Mouse (Mus musculus): ENCODE data around the gene D430042O09Rik. TPM values are rescaled to one million over a fixed set of nuclear protein-coding genes. Genes with fewer than 3 reads are reported as not detected.
"Not testable (repeated sequence)": the region's sequence is repeated elsewhere in the genome, so short reads cannot be mapped to it uniquely, and the experiment has no call there.

The D430042O09Rik gene
- polyA plus RNA-seq, 1 experiment: 17.9 TPM

DNA sequence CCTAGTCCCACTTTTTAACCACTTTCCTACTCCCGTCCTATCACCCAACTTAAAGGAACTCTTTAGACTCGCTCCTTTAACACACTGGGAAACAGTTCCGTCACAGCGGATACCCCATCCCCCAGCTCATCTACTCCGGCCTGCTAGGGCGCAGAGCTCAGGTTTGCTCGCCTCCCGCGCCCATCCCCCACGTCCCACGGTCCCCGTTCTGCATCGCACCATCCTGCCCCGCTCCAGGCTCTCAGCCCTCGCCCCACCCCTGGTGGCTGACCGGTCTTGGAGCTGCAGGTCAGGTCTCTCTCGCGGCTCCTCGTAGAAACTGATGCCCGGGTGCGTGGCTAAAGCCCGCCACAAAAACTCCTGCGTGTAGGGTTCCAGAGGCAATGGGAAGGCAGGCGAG is 502 bp upstream of the D430042O09Rik start:
- Histone ChIP-seq H3K4me1 (ENCODE audit: control insufficient read depth, insufficient read depth, low read length) (peaks cover 9% of the 10 kb centered on the region), H3K4me3 (ENCODE audit: insufficient read depth, low read length) (peak overlapping the region; percentile 86), H3K27ac (ENCODE audit: insufficient read depth, low read length) (peak overlapping the region; percentile 22; the same call in 1 of the 2 replicates)
- TF ChIP-seq CTCF (IDR thresholded peaks at IDR 0.05; ENCODE audit: extremely low read depth, insufficient read depth, low read length): no peak
- TF ChIP-seq POLR2A (IDR thresholded peaks at IDR 0.05; ENCODE audit: extremely low read depth, insufficient read depth, low read length): no peak

DNA sequence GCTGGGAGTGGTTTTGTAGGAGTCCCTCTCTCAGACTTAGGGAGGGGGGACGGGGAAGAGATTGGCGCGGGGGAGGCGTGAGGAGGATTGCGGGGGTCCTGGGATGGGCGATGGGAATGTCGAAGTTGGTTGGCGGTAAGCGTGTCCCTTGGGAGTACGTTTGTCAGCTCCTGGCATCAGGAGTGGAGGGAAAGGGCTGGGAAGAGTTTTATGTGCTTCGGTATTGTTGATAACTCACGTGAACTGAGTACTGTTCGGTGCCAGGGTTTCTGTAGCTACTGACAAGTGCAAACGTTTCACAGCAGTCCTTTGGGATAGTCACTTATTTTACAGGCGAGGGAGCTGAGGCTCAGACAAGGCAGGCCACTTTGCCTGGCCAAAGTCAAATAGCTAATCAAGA is 412 bp downstream of the D430042O09Rik start:
- Histone ChIP-seq H3K4me3 (ENCODE audit: insufficient read depth, low read length) (peak overlapping the region; percentile 86), H3K27ac (ENCODE audit: insufficient read depth, low read length) (no peak overlapping the region), H3K4me1 (ENCODE audit: control insufficient read depth, insufficient read depth, low read length) (peaks cover 9% of the 10 kb centered on the region)
- TF ChIP-seq POLR2A (IDR thresholded peaks at IDR 0.05; ENCODE audit: extremely low read depth, insufficient read depth, low read length) (no peak), CTCF (IDR thresholded peaks at IDR 0.05; ENCODE audit: extremely low read depth, insufficient read depth, low read length) (no peak)

DNA sequence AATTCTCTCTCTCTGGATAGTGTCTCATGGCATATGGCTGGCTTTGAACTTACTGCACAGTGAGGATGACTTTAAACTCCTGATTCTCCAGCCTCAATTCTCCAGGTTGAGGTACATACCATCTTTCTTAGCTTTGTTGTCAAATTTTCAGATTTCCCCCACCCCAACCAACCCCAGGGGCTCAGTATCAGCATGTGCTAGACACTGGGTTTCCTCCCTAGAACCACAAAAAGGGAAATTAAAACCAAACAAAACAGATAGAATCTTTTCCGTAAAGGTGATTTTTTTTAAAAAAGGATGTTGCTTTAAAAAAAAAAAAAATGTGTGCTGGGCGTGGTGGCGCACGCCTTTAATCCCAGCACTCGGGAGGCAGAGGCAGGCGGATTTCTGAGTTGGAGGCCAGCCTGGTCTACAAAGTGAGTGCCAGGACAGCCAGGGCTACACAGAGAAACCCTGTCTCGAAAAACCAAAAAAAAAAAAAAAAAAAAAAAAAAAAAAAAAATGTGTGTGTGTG is 5.9 kb downstream of the D430042O09Rik start:
- H3K27ac ChIP-seq (ENCODE audit: insufficient read depth, low read length); H3K4me3 ChIP-seq (ENCODE audit: insufficient read depth, low read length); H3K4me1 ChIP-seq (ENCODE audit: control insufficient read depth, insufficient read depth, low read length): not testable (repeated sequence)

DNA sequence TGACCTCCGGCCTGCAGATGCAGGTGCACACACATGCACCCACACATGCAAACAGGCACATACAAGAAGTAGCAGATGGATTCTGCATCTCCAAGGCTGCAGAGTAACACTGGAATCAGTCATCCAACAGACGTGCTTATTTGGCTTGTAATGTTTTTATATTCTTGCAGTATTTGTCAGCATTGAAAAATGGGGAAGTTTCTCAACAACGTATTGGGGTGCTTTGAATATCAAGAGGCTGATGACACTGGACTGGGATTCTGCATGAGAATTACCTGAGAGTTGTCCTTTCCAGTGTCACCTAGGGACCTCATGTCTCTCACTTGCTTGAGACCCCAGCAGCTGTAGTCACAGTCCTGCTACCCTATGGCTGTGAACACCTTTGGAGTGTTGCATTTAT is 7.1 kb downstream of the D430042O09Rik start:
- no peak overlapping the region for H3K27ac ChIP-seq (ENCODE audit: insufficient read depth, low read length)
- no peak for TF ChIP-seq POLR2A (IDR thresholded peaks at IDR 0.05; ENCODE audit: extremely low read depth, insufficient read depth, low read length)
- no peak for TF ChIP-seq CTCF (IDR thresholded peaks at IDR 0.05; ENCODE audit: extremely low read depth, insufficient read depth, low read length)
- no peak overlapping the region for H3K4me3 ChIP-seq (ENCODE audit: insufficient read depth, low read length)
- no peaks in the 10 kb centered on the region for H3K4me1 ChIP-seq (ENCODE audit: control insufficient read depth, insufficient read depth, low read length)

DNA sequence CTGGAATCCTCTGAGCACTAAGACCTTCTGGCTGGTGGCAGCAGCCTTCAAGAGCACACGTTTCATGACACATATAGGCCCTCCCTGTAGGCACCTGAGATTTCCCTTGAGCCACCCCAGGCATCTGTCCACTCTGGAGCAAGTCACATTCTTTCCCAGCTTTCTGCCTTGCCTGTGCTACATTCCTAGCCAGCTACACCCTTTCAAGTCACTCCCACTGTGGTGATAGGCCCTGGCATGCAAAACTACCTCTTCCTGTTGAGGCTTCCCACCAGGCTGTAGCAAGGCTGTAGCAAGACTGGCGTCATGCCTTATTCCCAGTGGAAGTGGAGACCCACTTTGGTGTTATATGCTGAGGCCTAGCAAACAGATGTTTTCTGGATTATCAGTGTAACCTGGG is 9.0 kb downstream of the D430042O09Rik start:
- H3K4me3 ChIP-seq (ENCODE audit: insufficient read depth, low read length): no peak overlapping the region
- no peak overlapping the region for H3K27ac ChIP-seq (ENCODE audit: insufficient read depth, low read length)
- TF ChIP-seq CTCF (IDR thresholded peaks at IDR 0.05; ENCODE audit: extremely low read depth, insufficient read depth, low read length) (no peak), POLR2A (IDR thresholded peaks at IDR 0.05; ENCODE audit: extremely low read depth, insufficient read depth, low read length) (no peak)
- peaks cover 1% of the 10 kb centered on the region; the same call in 1 of the 2 replicates for H3K4me1 ChIP-seq (ENCODE audit: control insufficient read depth, insufficient read depth, low read length)

DNA sequence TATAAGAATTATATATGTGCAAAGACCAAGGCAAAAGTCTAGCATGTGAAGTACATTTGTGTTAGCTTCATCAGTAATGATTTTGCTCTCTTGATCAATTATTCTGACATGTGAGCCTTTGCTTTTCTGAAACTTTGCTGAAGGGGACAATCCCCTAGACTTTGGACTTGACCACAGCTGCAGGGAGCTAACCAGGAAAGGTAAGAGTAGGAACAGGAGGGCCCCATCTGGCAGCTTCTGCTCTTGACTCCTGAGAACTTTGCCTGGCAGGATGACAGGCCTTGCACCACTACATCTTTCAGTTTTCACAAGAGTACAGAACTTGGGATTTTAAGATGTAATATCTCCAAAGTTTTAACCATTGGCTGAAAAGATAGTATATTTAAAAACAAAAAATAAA is 9.9 kb downstream of the D430042O09Rik start:
- no peak overlapping the region for H3K4me3 ChIP-seq (ENCODE audit: insufficient read depth, low read length)
- TF ChIP-seq POLR2A (IDR thresholded peaks at IDR 0.05; ENCODE audit: extremely low read depth, insufficient read depth, low read length): no peak
- TF ChIP-seq CTCF (IDR thresholded peaks at IDR 0.05; ENCODE audit: extremely low read depth, insufficient read depth, low read length): no peak
- H3K27ac ChIP-seq (ENCODE audit: insufficient read depth, low read length): no peak overlapping the region
- H3K4me1 ChIP-seq (ENCODE audit: control insufficient read depth, insufficient read depth, low read length): peaks cover 1% of the 10 kb centered on the region; the same call in 1 of the 2 replicates

DNA sequence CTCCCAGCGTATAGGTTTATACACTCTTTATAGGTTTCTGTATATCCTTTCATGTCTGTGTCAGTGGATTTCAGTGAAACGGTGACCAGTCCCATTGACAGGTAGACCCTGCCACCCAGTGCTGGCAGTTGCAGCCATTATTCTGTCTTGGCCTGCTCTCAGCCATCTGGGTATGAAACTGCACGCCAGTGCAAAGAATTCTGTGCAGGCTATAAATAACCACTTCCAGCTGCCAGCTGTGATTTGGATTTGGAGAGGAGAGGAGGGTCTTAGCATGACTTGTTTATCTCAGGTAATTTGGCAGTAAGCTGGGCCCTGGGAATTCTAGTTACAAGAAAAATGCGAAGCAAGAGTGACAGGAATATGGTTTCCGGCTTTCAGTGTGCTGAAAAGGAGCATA is 12.7 kb downstream of the D430042O09Rik start:
- no peak overlapping the region for H3K27ac ChIP-seq (ENCODE audit: insufficient read depth, low read length)
- H3K4me1 ChIP-seq (ENCODE audit: control insufficient read depth, insufficient read depth, low read length): peaks cover 4% of the 10 kb centered on the region
- TF ChIP-seq CTCF (IDR thresholded peaks at IDR 0.05; ENCODE audit: extremely low read depth, insufficient read depth, low read length) (no peak), POLR2A (IDR thresholded peaks at IDR 0.05; ENCODE audit: extremely low read depth, insufficient read depth, low read length) (no peak)

DNA sequence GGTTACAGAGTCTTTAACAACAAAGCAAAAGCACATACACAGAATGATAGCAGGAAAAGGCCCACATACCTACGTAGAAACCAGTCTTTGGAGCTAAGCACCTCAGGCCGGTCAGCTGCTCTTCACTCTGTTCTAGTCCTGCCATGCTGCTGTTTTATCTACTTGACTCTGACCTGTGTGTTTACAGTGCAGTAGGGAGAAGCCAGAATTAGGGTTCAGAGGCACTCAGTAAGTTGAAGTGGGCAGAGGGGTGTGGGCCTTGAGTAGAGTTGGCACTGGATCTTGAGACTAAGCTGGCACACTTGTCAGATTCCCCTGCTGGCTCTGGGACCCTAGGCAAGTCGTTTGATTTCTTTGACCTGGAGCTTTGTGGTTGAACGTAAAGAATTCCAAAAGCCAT is 13.3 kb downstream of the D430042O09Rik start:
- Histone ChIP-seq H3K4me1 (ENCODE audit: control insufficient read depth, insufficient read depth, low read length) (peaks cover 4% of the 10 kb centered on the region), H3K4me3 (ENCODE audit: insufficient read depth, low read length) (no peak overlapping the region), H3K27ac (ENCODE audit: insufficient read depth, low read length) (no peak overlapping the region)
- TF ChIP-seq CTCF (IDR thresholded peaks at IDR 0.05; ENCODE audit: extremely low read depth, insufficient read depth, low read length) (no peak), POLR2A (IDR thresholded peaks at IDR 0.05; ENCODE audit: extremely low read depth, insufficient read depth, low read length) (no peak)

More for the DNA sequence above, 12.7 kb downstream of the D430042O09Rik start:
- no peak overlapping the region for H3K4me3 ChIP-seq (ENCODE audit: insufficient read depth, low read length)

DNA sequence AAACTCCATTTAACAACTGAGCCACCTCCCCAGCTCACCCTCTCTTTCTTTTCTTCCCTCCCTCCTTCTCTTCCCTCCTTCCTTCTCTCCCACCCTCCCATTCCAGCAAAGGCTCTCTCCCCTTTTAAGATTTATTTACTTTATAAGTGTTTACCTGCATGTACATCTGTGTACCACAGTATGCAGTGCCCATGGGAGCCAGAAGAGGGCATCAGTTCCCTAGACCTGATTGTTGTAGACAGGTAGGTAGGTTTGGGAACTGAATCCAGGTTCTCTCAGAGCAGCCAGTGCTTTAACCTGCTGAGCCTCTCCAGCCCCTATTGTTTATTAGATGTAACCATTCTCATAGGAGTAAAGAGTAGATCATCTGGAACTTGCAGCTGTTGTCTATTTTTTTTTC is 14.4 kb downstream of the D430042O09Rik start:
- Histone ChIP-seq H3K4me3 (ENCODE audit: insufficient read depth, low read length) (no peak overlapping the region), H3K27ac (ENCODE audit: insufficient read depth, low read length) (no peak overlapping the region), H3K4me1 (ENCODE audit: control insufficient read depth, insufficient read depth, low read length) (peaks cover 4% of the 10 kb centered on the region)
- TF ChIP-seq POLR2A (IDR thresholded peaks at IDR 0.05; ENCODE audit: extremely low read depth, insufficient read depth, low read length) (no peak), CTCF (IDR thresholded peaks at IDR 0.05; ENCODE audit: extremely low read depth, insufficient read depth, low read length) (0 out of 2 replicates have a peak, but pooled peaks have one; percentile 2)

DNA sequence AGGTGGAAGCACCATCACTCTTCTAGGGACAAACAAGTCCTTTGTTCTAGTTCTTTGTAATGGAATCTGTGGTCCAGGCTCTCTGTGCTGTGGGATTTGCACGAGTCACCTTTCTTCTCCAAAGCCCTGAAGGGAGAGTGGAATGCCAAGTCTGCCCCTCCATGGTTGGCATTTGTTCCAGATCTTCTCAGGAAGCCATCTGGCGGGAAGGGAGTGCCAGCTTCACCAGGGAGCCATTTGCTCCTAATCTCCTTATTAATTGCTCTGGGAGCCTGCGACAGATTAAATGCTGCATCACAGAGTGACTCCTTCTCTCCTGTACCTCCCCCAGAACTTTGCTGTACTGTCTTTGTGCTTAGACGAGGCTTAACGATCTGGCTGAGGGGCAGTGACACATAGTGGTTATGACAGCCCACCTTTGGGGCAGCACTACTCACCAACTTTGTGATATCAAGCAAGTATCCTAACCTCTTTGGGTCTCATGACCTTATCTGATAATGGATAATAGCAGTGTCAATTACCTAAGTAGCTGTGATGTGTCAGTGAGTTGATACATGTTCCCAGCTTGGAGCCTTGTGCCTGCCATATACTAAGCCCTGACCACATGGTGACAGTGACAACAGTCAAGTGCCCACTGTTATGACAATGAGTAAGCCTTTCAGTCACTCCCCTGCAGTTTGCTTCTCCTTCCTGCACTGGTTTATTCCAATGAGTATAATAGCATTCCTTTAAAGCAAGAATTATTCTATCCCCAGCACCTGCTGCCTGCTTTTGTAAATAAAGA is 15.7 kb downstream of the D430042O09Rik start:
- Histone ChIP-seq H3K27ac (ENCODE audit: insufficient read depth, low read length) (no peak overlapping the region), H3K4me3 (ENCODE audit: insufficient read depth, low read length) (no peak overlapping the region), H3K4me1 (ENCODE audit: control insufficient read depth, insufficient read depth, low read length) (peaks cover 4% of the 10 kb centered on the region)
- TF ChIP-seq CTCF (IDR thresholded peaks at IDR 0.05; ENCODE audit: extremely low read depth, insufficient read depth, low read length) (no peak), POLR2A (IDR thresholded peaks at IDR 0.05; ENCODE audit: extremely low read depth, insufficient read depth, low read length) (no peak)

Measured in cortical plate, adult 2 months (tissue).